Mouse (Mus musculus): ENCODE results near the gene BC003965. TPM values are rescaled to one million over a fixed set of nuclear protein-coding genes. Genes with fewer than 3 reads are reported as not detected.
"Not testable (repeated sequence)": the region's sequence is repeated elsewhere in the genome, so short reads cannot be mapped to it uniquely, and the experiment has no call there.

The BC003965 gene
- polyA plus RNA-seq, 1 experiment from 2014 or later, result 34.4 TPM

- ATAC-seq (ENCODE audit: low FRiP score) (no peak), DNase-seq (ENCODE audit: low spot score, missing footprints) (no peak)
- H3K4me2 ChIP-seq, result no peak overlapping the region; the same call in 1 of the 2 replicates
- no peaks in the 10 kb centered on the region for H3K36me3 ChIP-seq (ENCODE audit: control insufficient read depth, insufficient read depth, low read length)
- no peak overlapping the region for H3K27ac ChIP-seq (ENCODE audit: low read depth, low read length)
- no peaks in the 10 kb centered on the region for H3K9me3 ChIP-seq (ENCODE audit: control insufficient read depth, low read length)
- H3K27me3 ChIP-seq (ENCODE audit: control insufficient read depth, insufficient read depth, low read length), result no peaks in the 10 kb centered on the region
- peaks cover 3% of the 10 kb centered on the region for H3K4me1 ChIP-seq (ENCODE audit: control insufficient read depth, insufficient read depth, low read length)
- H3K9ac ChIP-seq (ENCODE audit: low read length), result no peak overlapping the region
- 43% methylated on average over 6 of the region's 6 CpGs for WGBS
- peak overlapping the region; percentile 8; the same call in 1 of the 2 replicates for H3K4me3 ChIP-seq (ENCODE audit: low read depth, low read length)
Observed at GRCm38 (mm10) chr17:25222951-25223601, 38.7 kb downstream of the BC003965 start.

- no peak for DNase-seq (ENCODE audit: low spot score, missing footprints)
Observed at GRCm38 (mm10) chr17:25224586-25225222, 40.4 kb downstream of the BC003965 start.

GRCm38 (mm10) chr17:25225659-25226058, 41.3 kb downstream of the BC003965 start:
- no peak overlapping the region for H3K4me2 ChIP-seq
- WGBS, result 87% methylated on average over 4 of the region's 4 CpGs
- ATAC-seq (ENCODE audit: low FRiP score), result no peak

More at GRCm38 (mm10) chr17:25224586-25225222, 40.4 kb downstream of the BC003965 start:
- 94% methylated on average over 7 of the region's 7 CpGs for WGBS
- Histone ChIP-seq H3K4me2 (no peak overlapping the region), H3K27ac (ENCODE audit: low read depth, low read length) (no peak overlapping the region), H3K4me1 (ENCODE audit: control insufficient read depth, insufficient read depth, low read length) (peaks cover 3% of the 10 kb centered on the region), H3K9ac (ENCODE audit: low read length) (no peak overlapping the region), H3K9me3 (ENCODE audit: control insufficient read depth, low read length) (no peaks in the 10 kb centered on the region), H3K36me3 (ENCODE audit: control insufficient read depth, insufficient read depth, low read length) (no peaks in the 10 kb centered on the region), H3K27me3 (ENCODE audit: control insufficient read depth, insufficient read depth, low read length) (no peaks in the 10 kb centered on the region), H3K4me3 (ENCODE audit: low read depth, low read length) (no peak overlapping the region)
- no peak for ATAC-seq (ENCODE audit: low FRiP score)

GRCm38 (mm10) chr17:25227991-25228390, 43.6 kb downstream of the BC003965 start:
- H3K4me1 ChIP-seq (ENCODE audit: control insufficient read depth, insufficient read depth, low read length), result no peaks in the 10 kb centered on the region
- DNase-seq (ENCODE audit: low spot score, missing footprints) (no peak), ATAC-seq (ENCODE audit: low FRiP score) (no peak)
- no peak overlapping the region for H3K4me2 ChIP-seq
- no peaks in the 10 kb centered on the region for H3K27me3 ChIP-seq (ENCODE audit: control insufficient read depth, insufficient read depth, low read length)
- H3K4me3 ChIP-seq (ENCODE audit: low read depth, low read length), result no peak overlapping the region
- H3K9ac ChIP-seq (ENCODE audit: low read length), result no peak overlapping the region
- H3K9me3 ChIP-seq (ENCODE audit: control insufficient read depth, low read length), result no peaks in the 10 kb centered on the region
- 87% methylated on average over 5 of the region's 5 CpGs for WGBS
- H3K27ac ChIP-seq (ENCODE audit: low read depth, low read length), result no peak overlapping the region
- H3K36me3 ChIP-seq (ENCODE audit: control insufficient read depth, insufficient read depth, low read length), result peaks cover 4% of the 10 kb centered on the region; the same call in 1 of the 2 replicates

More at GRCm38 (mm10) chr17:25225659-25226058, 41.3 kb downstream of the BC003965 start:
- H3K9me3 ChIP-seq (ENCODE audit: control insufficient read depth, low read length), result no peaks in the 10 kb centered on the region
- no peak for DNase-seq (ENCODE audit: low spot score, missing footprints)
- no peaks in the 10 kb centered on the region for H3K27me3 ChIP-seq (ENCODE audit: control insufficient read depth, insufficient read depth, low read length)
- no peak overlapping the region for H3K27ac ChIP-seq (ENCODE audit: low read depth, low read length)
- H3K36me3 ChIP-seq (ENCODE audit: control insufficient read depth, insufficient read depth, low read length), result no peaks in the 10 kb centered on the region
- no peak overlapping the region for H3K9ac ChIP-seq (ENCODE audit: low read length)
- H3K4me1 ChIP-seq (ENCODE audit: control insufficient read depth, insufficient read depth, low read length), result peaks cover 3% of the 10 kb centered on the region
- no peak overlapping the region for H3K4me3 ChIP-seq (ENCODE audit: low read depth, low read length)

GRCm38 (mm10) chr17:25230014-25230655, 45.8 kb downstream of the BC003965 start:
- not testable (repeated sequence) for H3K9ac ChIP-seq (ENCODE audit: low read length); H3K9me3 ChIP-seq (ENCODE audit: control insufficient read depth, low read length); ATAC-seq (ENCODE audit: low FRiP score); H3K4me2 ChIP-seq; H3K27ac ChIP-seq (ENCODE audit: low read depth, low read length); H3K4me1 ChIP-seq (ENCODE audit: control insufficient read depth, insufficient read depth, low read length); H3K4me3 ChIP-seq (ENCODE audit: low read depth, low read length); H3K27me3 ChIP-seq (ENCODE audit: control insufficient read depth, insufficient read depth, low read length); DNase-seq (ENCODE audit: low spot score, missing footprints)
- H3K36me3 ChIP-seq (ENCODE audit: control insufficient read depth, insufficient read depth, low read length), result peaks cover 11% of the 10 kb centered on the region; the same call in 1 of the 2 replicates
- WGBS, result 79% methylated on average over 14 of the region's 17 CpGs

GRCm38 (mm10) chr17:25230700-25231099, 46.3 kb downstream of the BC003965 start:
- Histone ChIP-seq H3K4me3 (ENCODE audit: low read depth, low read length) (no peak overlapping the region), H3K27ac (ENCODE audit: low read depth, low read length) (no peak overlapping the region), H3K9ac (ENCODE audit: low read length) (no peak overlapping the region), H3K9me3 (ENCODE audit: control insufficient read depth, low read length) (no peaks in the 10 kb centered on the region), H3K36me3 (ENCODE audit: control insufficient read depth, insufficient read depth, low read length) (peaks cover 13% of the 10 kb centered on the region; the same call in 1 of the 2 replicates), H3K4me2 (no peak overlapping the region), H3K4me1 (ENCODE audit: control insufficient read depth, insufficient read depth, low read length) (no peaks in the 10 kb centered on the region), H3K27me3 (ENCODE audit: control insufficient read depth, insufficient read depth, low read length) (no peaks in the 10 kb centered on the region)
- WGBS, result 94% methylated on average over 3 of the region's 3 CpGs
- DNase-seq (ENCODE audit: low spot score, missing footprints) (no peak), ATAC-seq (ENCODE audit: low FRiP score) (no peak)

- H3K9ac ChIP-seq (ENCODE audit: low read length); DNase-seq (ENCODE audit: low spot score, missing footprints); H3K9me3 ChIP-seq (ENCODE audit: control insufficient read depth, low read length); ATAC-seq (ENCODE audit: low FRiP score); H3K4me3 ChIP-seq (ENCODE audit: low read depth, low read length); H3K27me3 ChIP-seq (ENCODE audit: control insufficient read depth, insufficient read depth, low read length); H3K27ac ChIP-seq (ENCODE audit: low read depth, low read length); H3K4me1 ChIP-seq (ENCODE audit: control insufficient read depth, insufficient read depth, low read length); H3K4me2 ChIP-seq: not testable (repeated sequence)
- WGBS, result 91% methylated on average over 4 of the region's 11 CpGs
- H3K36me3 ChIP-seq (ENCODE audit: control insufficient read depth, insufficient read depth, low read length), result peaks cover 13% of the 10 kb centered on the region; the same call in 1 of the 2 replicates
Observed at GRCm38 (mm10) chr17:25231621-25232020, 47.3 kb downstream of the BC003965 start.

GRCm38 (mm10) chr17:25235635-25236034, 51.3 kb downstream of the BC003965 start:
- 89% methylated on average over 9 of the region's 9 CpGs for WGBS

More at GRCm38 (mm10) chr17:25235635-25236034, 51.3 kb downstream of the BC003965 start:
- Histone ChIP-seq H3K27me3 (ENCODE audit: control insufficient read depth, insufficient read depth, low read length) (no peaks in the 10 kb centered on the region), H3K4me1 (ENCODE audit: control insufficient read depth, insufficient read depth, low read length) (peaks cover 5% of the 10 kb centered on the region), H3K36me3 (ENCODE audit: control insufficient read depth, insufficient read depth, low read length) (peaks cover 13% of the 10 kb centered on the region; the same call in 1 of the 2 replicates), H3K9me3 (ENCODE audit: control insufficient read depth, low read length) (no peaks in the 10 kb centered on the region), H3K9ac (ENCODE audit: low read length) (no peak overlapping the region), H3K4me2 (no peak overlapping the region), H3K27ac (ENCODE audit: low read depth, low read length) (no peak overlapping the region), H3K4me3 (ENCODE audit: low read depth, low read length) (no peak overlapping the region)
- no peak for DNase-seq (ENCODE audit: low spot score, missing footprints)
- no peak for ATAC-seq (ENCODE audit: low FRiP score)

Data from midbrain, embryonic 11.5 days (tissue).